Mouse (Mus musculus) lung, postnatal 10 days (tissue): ENCODE results near the gene Srebf1.

Source experiments
- DNase-seq: peaks from one replicate; pipeline ENCODE4 v3.0.0; 2021

The Srebf1 gene

GRCm38 (mm10) chr11:60202710-60203638 lies 19.4 kb downstream of the Srebf1 start:
- no peak for DNase-seq

- no peak for DNase-seq
These were observed 22.0 kb downstream of the Srebf1 start for GRCm38 (mm10) chr11:60200384-60200783.

- peak; percentile 94 for DNase-seq
These were observed 22.6 kb downstream of the Srebf1 start for GRCm38 (mm10) chr11:60199702-60200184.

- DNase-seq = no peak
These were observed 23.7 kb downstream of the Srebf1 start for GRCm38 (mm10) chr11:60198651-60199050.

- no peak for DNase-seq
These were observed 24.3 kb downstream of the Srebf1 start for GRCm38 (mm10) chr11:60197998-60198619.

- no peak for DNase-seq
These were observed 26.0 kb downstream of the Srebf1 start for GRCm38 (mm10) chr11:60196344-60196743.

GRCm38 (mm10) chr11:60195108-60195507 lies 27.3 kb downstream of the Srebf1 start:
- DNase-seq = peak; percentile 50

- DNase-seq = no peak
These were observed 28.8 kb downstream of the Srebf1 start for GRCm38 (mm10) chr11:60193556-60193955.

- no peak for DNase-seq
These were observed 29.8 kb downstream of the Srebf1 start for GRCm38 (mm10) chr11:60192534-60192933.

GRCm38 (mm10) chr11:60190055-60190641 lies 32.2 kb downstream of the Srebf1 start:
- DNase-seq = peak; percentile 41

GRCm38 (mm10) chr11:60189501-60190040 lies 32.8 kb downstream of the Srebf1 start:
- peak; percentile 49 for DNase-seq

- DNase-seq = no peak
These were observed 34.0 kb downstream of the Srebf1 start for GRCm38 (mm10) chr11:60188275-60188853.

- DNase-seq = no peak
These were observed 35.3 kb downstream of the Srebf1 start for GRCm38 (mm10) chr11:60187070-60187469.

- DNase-seq = peak; percentile 47
These were observed 36.8 kb downstream of the Srebf1 start for GRCm38 (mm10) chr11:60185396-60186231.

- DNase-seq = no peak
These were observed 37.7 kb downstream of the Srebf1 start for GRCm38 (mm10) chr11:60184346-60185325.

- no peak for DNase-seq
These were observed 39.6 kb downstream of the Srebf1 start for GRCm38 (mm10) chr11:60182741-60183140.

GRCm38 (mm10) chr11:60182116-60182670 lies 40.2 kb downstream of the Srebf1 start:
- DNase-seq = no peak

GRCm38 (mm10) chr11:60178506-60178905 lies 43.9 kb downstream of the Srebf1 start:
- DNase-seq = peak; percentile 66

- DNase-seq = no peak
These were observed 44.4 kb downstream of the Srebf1 start for GRCm38 (mm10) chr11:60178005-60178404.

- peak; percentile 56 for DNase-seq
These were observed 45.3 kb downstream of the Srebf1 start for GRCm38 (mm10) chr11:60176975-60177657.
